Mouse (Mus musculus) testis, adult 2 months (tissue): ENCODE measurements around the gene Mapk8. TPM values are rescaled to one million over a fixed set of nuclear protein-coding genes. Genes with fewer than 3 reads are reported as not detected.

Experiments used
- H3K27ac ChIP-seq: fragments of 200-500 bp; 2 replicates; pipeline ENCODE4 v1.5.1; 2012; ENCODE audit warnings: low read depth, low read length; ENCODE audit not compliant: control insufficient read depth, insufficient read depth
- H3K27me3 ChIP-seq: fragments of 200-500 bp; 2 replicates; pipeline ENCODE4 v1.6.1; 2012; ENCODE audit warnings: mild to moderate bottlenecking, low read length, moderate library complexity; ENCODE audit not compliant: control insufficient read depth, insufficient read depth
- H3K36me3 ChIP-seq: fragments of 200-500 bp; 2 replicates; pipeline ENCODE4 v1.6.1; 2012; ENCODE audit warnings: mild to moderate bottlenecking, low read length; ENCODE audit not compliant: control insufficient read depth, insufficient read depth
- H3K4me1 ChIP-seq: fragments of 200-500 bp; 2 replicates; pipeline ENCODE4 v1.6.1; 2012; ENCODE audit warnings: low read length; ENCODE audit not compliant: control insufficient read depth, insufficient read depth
- H3K4me3 ChIP-seq: fragments of 200-500 bp; 2 replicates; pipeline ENCODE4 v1.5.1; 2012; ENCODE audit warnings: low read depth, mild to moderate bottlenecking, low read length, moderate library complexity, mixed read lengths; ENCODE audit not compliant: control insufficient read depth
- CTCF ChIP-seq: fragments of 200-500 bp; IDR thresholded peaks from 2 replicates; pipeline ENCODE4 v1.5.1; 2012; ENCODE audit warnings: low read depth, mild to moderate bottlenecking, inconsistent platforms, low read length, moderate library complexity; ENCODE audit not compliant: control insufficient read depth, insufficient read depth, insufficient replicate concordance
- POLR2A ChIP-seq: fragments of 200-500 bp; IDR thresholded peaks from 2 replicates; pipeline ENCODE4 v1.6.1; 2012; ENCODE audit warnings: low read depth, mild to moderate bottlenecking, inconsistent platforms, low read length, moderate library complexity; ENCODE audit not compliant: control insufficient read depth
- polyA plus RNA-seq: library from polyadenylated mRNA; depleted of rRNA; stranded (reverse); fragments of >200 nt; gene quantifications from 2 replicates; pipeline ENCODE4 v1.2.3, GENCODE M21; 2012

Mapk8 gene
- polyA plus RNA-seq, 1 experiment, result 27.0 TPM

- Histone ChIP-seq H3K4me1 (no peaks in the 10 kb centered on the region; the same call in 1 of the 2 replicates), H3K27ac (no peak overlapping the region), H3K4me3 (no peak overlapping the region), H3K36me3 (no peaks in the 10 kb centered on the region), H3K27me3 (no peaks in the 10 kb centered on the region)
- TF ChIP-seq POLR2A (no peak), CTCF (no peak)
Measured at GRCm38 (mm10) chr14:33357600-33358368, 89.2 kb downstream of the Mapk8 start.

- Histone ChIP-seq H3K4me1 (peaks cover 8% of the 10 kb centered on the region), H3K27me3 (no peaks in the 10 kb centered on the region), H3K4me3 (no peak overlapping the region), H3K36me3 (no peaks in the 10 kb centered on the region), H3K27ac (no peak overlapping the region)
- TF ChIP-seq CTCF (no peak), POLR2A (no peak)
Measured at GRCm38 (mm10) chr14:33355276-33355675, 91.7 kb downstream of the Mapk8 start.

DNA sequence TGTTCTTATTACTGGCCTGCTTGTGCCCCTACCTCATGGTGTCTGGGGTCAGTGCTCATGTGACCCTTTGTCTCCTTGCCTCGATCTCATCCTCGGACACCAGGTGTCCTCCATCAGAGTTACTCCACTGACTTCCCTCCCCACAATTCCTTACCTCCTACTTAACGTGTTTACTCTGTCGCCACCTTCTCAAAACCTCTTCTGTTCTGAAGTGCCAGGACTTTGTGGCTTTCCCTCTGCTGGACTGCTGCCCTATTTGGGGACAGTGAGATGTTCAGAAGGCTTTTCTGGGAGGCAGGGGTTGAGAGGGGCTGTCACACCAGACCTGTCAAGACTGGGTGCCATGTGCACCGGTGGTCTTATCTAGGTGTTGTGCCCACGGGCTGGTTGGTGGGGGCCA lies 94.1 kb downstream of the Mapk8 start:
- H3K27ac ChIP-seq, result no peak overlapping the region
- TF ChIP-seq CTCF, result no peak
- TF ChIP-seq POLR2A, result no peak
- H3K36me3 ChIP-seq, result no peaks in the 10 kb centered on the region
- peaks cover 8% of the 10 kb centered on the region for H3K4me1 ChIP-seq
- H3K27me3 ChIP-seq, result no peaks in the 10 kb centered on the region
- no peak overlapping the region for H3K4me3 ChIP-seq

DNA sequence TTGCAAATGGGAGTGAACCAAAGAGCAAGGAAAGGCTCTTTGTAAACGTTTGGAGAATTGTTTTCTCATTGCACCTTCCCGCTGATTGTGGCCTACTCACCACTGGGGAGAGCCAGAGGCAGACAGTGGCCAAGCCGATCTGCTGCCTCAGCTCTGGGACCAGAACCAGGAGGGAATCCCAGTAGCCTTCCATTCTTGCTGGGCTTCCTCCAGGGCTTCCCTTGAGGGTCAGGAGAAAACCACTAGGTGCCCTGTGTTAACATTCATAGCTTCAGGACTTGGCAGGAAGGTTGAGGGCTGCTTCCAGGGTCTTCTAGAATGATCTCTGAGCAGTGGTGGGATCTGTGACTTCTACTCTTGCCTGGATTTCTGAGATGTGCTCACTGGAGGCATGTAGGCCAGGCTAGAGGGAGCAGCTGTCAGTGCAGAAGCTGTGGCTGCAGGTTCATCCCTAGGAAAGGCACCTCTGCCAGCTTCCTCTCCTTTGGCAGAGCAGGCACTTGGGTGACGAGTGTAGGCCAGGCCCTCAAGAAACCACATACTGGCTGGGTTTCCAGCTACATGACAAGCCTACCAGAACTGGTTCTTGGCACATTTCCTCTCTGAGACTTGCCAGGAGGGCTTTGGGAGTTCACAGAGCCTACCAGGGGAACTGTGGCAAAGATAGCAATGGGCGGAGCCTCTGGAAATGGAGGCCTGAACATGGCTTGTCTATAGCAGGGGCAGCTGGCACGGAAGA lies 94.8 kb downstream of the Mapk8 start:
- Histone ChIP-seq H3K27me3 (no peaks in the 10 kb centered on the region), H3K4me1 (peaks cover 8% of the 10 kb centered on the region), H3K4me3 (no peak overlapping the region), H3K36me3 (no peaks in the 10 kb centered on the region), H3K27ac (no peak overlapping the region)
- TF ChIP-seq POLR2A (no peak), CTCF (no peak)

DNA sequence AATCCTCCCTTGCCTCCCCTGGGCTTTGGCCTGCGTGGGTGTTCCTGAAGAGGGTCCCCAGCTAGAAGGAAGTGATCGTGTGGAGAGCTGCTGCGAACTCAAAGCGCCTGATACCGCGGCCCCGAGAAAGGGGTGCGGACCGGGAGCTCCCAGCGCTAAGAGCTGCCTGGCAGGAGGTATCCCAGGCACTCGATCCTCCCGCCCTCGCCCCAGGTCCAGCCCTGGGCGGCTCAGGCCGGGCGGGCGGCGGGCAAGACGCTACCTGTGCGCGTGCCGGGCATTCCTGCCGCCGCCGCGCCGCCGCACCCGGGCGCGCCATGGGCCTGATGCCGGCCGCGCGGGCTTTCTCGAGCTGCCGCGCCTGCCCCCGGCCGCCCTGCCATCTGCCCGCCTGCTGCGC lies 95.9 kb downstream of the Mapk8 start:
- Histone ChIP-seq H3K27ac (no peak overlapping the region), H3K36me3 (no peaks in the 10 kb centered on the region), H3K4me3 (peak overlapping the region; percentile 54), H3K27me3 (no peaks in the 10 kb centered on the region), H3K4me1 (peaks cover 8% of the 10 kb centered on the region)
- no peak for TF ChIP-seq CTCF
- no peak for TF ChIP-seq POLR2A

GRCm38 (mm10) chr14:33348146-33348545 lies 98.8 kb downstream of the Mapk8 start:
- Histone ChIP-seq H3K4me1 (peaks cover 8% of the 10 kb centered on the region), H3K4me3 (no peak overlapping the region), H3K27ac (no peak overlapping the region), H3K36me3 (no peaks in the 10 kb centered on the region), H3K27me3 (no peaks in the 10 kb centered on the region)
- TF ChIP-seq CTCF, result no peak
- no peak for TF ChIP-seq POLR2A

GRCm38 (mm10) chr14:33347738-33348137 lies 99.2 kb downstream of the Mapk8 start:
- TF ChIP-seq POLR2A (no peak), CTCF (no peak)
- Histone ChIP-seq H3K36me3 (no peaks in the 10 kb centered on the region), H3K4me1 (peaks cover 8% of the 10 kb centered on the region), H3K27me3 (no peaks in the 10 kb centered on the region), H3K27ac (no peak overlapping the region), H3K4me3 (no peak overlapping the region)
